Mouse (Mus musculus) midbrain, embryonic 14.5 days (tissue): ENCODE results near the gene Plcb4. TPM values are rescaled to one million over a fixed set of nuclear protein-coding genes. Genes with fewer than 3 reads are reported as not detected.
A peak's percentile ranks its signal among the peaks of the same experiment; 100 is the strongest.

Experiments
- ATAC-seq: fragments of 200-750 bp; cut with Nextera tagmentation; 2 replicates; pipeline ENCODE4 v1.8.0; 2017; ENCODE audit warnings: moderate number of reproducible peaks, moderate library complexity; ENCODE audit not compliant: low FRiP score, low TSS enrichment
- DNase-seq: peaks from one replicate; pipeline ENCODE4 v3.0.0-alpha.2; 2015
- H3K27ac ChIP-seq: fragments of 300-500 bp; sonication (generic); replicated peaks from 2 replicates; pipeline ENCODE4 v1.5.1; 2014; ENCODE audit warnings: mild to moderate bottlenecking, low read depth, low read length, moderate library complexity
- H3K27me3 ChIP-seq: fragments of 300-500 bp; sonication (generic); 2 replicates; pipeline ENCODE4 v1.6.1; 2014; ENCODE audit warnings: low read length, control low read depth, mixed read lengths; ENCODE audit not compliant: control insufficient read depth, insufficient read depth
- H3K36me3 ChIP-seq: fragments of 300-500 bp; sonication (generic); 2 replicates; pipeline ENCODE4 v1.6.1; 2014; ENCODE audit warnings: low read length, control low read depth; ENCODE audit not compliant: control insufficient read depth, insufficient read depth
- H3K4me1 ChIP-seq: fragments of 300-500 bp; sonication (generic); 2 replicates; pipeline ENCODE4 v1.6.1; 2014; ENCODE audit warnings: mild to moderate bottlenecking, antibody characterized with exemption, low read length, control low read depth; ENCODE audit not compliant: control insufficient read depth, insufficient read depth
- H3K4me2 ChIP-seq: fragments of 300-500 bp; sonication (generic); 2 replicates; pipeline ENCODE4 v1.6.1; 2014; ENCODE audit warnings: mild to moderate bottlenecking, low read length, moderate library complexity
- H3K4me3 ChIP-seq: fragments of 300-500 bp; sonication (generic); replicated peaks from 2 replicates; pipeline ENCODE4 v1.5.1; 2014; ENCODE audit warnings: low read depth, low read length
- H3K9ac ChIP-seq: fragments of 300-500 bp; sonication (generic); replicated peaks from 2 replicates; pipeline ENCODE4 v1.6.1; 2014; ENCODE audit warnings: mild to moderate bottlenecking, low read length, moderate library complexity
- H3K9me3 ChIP-seq: fragments of 300-500 bp; sonication (generic); 2 replicates; pipeline ENCODE4 v1.6.1; 2016; ENCODE audit warnings: low read length, control low read depth, mixed read lengths; ENCODE audit not compliant: control insufficient read depth
- WGBS: fragments of 180-500 bp; shearing (Covaris S2); extraction: QIAGEN DNeasy Blood & Tissue Kit; methylation state at CpG from one replicate; pipeline ENCODE4 v1.1.7; 2014; 5-methylcytosine and 5-hydroxymethylcytosine counted together
- polyA plus RNA-seq: library from polyadenylated mRNA; unstranded; fragments of >200 nt; fragmentation: Nextera tagmentation; extraction: Ambion mirVana; gene quantifications from 2 replicates; pipeline ENCODE4 v1.2.1, GENCODE M21; 2014

The Plcb4 gene
- polyA plus RNA-seq, 1 experiment from 2014 or later = 52.4 TPM

- Histone ChIP-seq H3K4me3 (no peak overlapping the region), H3K9me3 (no peaks in the 10 kb centered on the region), H3K9ac (no peak overlapping the region), H3K36me3 (no peaks in the 10 kb centered on the region), H3K27me3 (no peaks in the 10 kb centered on the region), H3K4me1 (no peaks in the 10 kb centered on the region; the same call in 1 of the 2 replicates), H3K27ac (no peak overlapping the region), H3K4me2 (no peak overlapping the region)
- DNase-seq (no peak), ATAC-seq (no peak)
- 85% methylated on average over 5 of the region's 5 CpGs for WGBS
These were observed 259.3 kb downstream of the Plcb4 start for GRCm38 (mm10) chr2:135918116-135918515.

GRCm38 (mm10) chr2:135919641-135920040, 260.8 kb downstream of the Plcb4 start:
- ATAC-seq = no peak

GRCm38 (mm10) chr2:135926660-135927343, 268.0 kb downstream of the Plcb4 start:
- no peak; the same call in 1 of the 2 replicates for ATAC-seq
- 85% methylated on average over 8 of the region's 8 CpGs for WGBS
- no peaks in the 10 kb centered on the region for H3K9me3 ChIP-seq

More at GRCm38 (mm10) chr2:135919641-135920040, 260.8 kb downstream of the Plcb4 start:
- Histone ChIP-seq H3K4me1 (no peaks in the 10 kb centered on the region; the same call in 1 of the 2 replicates), H3K4me2 (no peak overlapping the region), H3K9ac (no peak overlapping the region), H3K9me3 (no peaks in the 10 kb centered on the region), H3K27me3 (no peaks in the 10 kb centered on the region), H3K4me3 (no peak overlapping the region), H3K27ac (no peak overlapping the region), H3K36me3 (no peaks in the 10 kb centered on the region)
- DNase-seq = no peak
- WGBS = 75% methylated on average over 6 of the region's 6 CpGs

GRCm38 (mm10) chr2:135929021-135929720, 270.4 kb downstream of the Plcb4 start:
- peaks cover 5% of the 10 kb centered on the region for H3K36me3 ChIP-seq
- no peak for DNase-seq
- H3K27me3 ChIP-seq = no peaks in the 10 kb centered on the region
- H3K9me3 ChIP-seq = no peaks in the 10 kb centered on the region
- ATAC-seq = no peak
- H3K4me3 ChIP-seq = no peak overlapping the region
- WGBS = 78% methylated on average over 9 of the region's 9 CpGs
- H3K4me2 ChIP-seq = no peak overlapping the region
- H3K27ac ChIP-seq = no peak overlapping the region
- H3K4me1 ChIP-seq = no peaks in the 10 kb centered on the region
- no peak overlapping the region for H3K9ac ChIP-seq

More at GRCm38 (mm10) chr2:135926660-135927343, 268.0 kb downstream of the Plcb4 start:
- Histone ChIP-seq H3K9ac (no peak overlapping the region), H3K4me1 (no peaks in the 10 kb centered on the region), H3K36me3 (no peaks in the 10 kb centered on the region), H3K4me3 (no peak overlapping the region), H3K4me2 (no peak overlapping the region), H3K27ac (no peak overlapping the region), H3K27me3 (no peaks in the 10 kb centered on the region)
- peak; percentile 85 for DNase-seq

- H3K4me1 ChIP-seq = no peaks in the 10 kb centered on the region
- no peaks in the 10 kb centered on the region for H3K27me3 ChIP-seq
- H3K9me3 ChIP-seq = no peaks in the 10 kb centered on the region
- ATAC-seq (no peak), DNase-seq (no peak)
- H3K9ac ChIP-seq = no peak overlapping the region
- peaks cover 5% of the 10 kb centered on the region for H3K36me3 ChIP-seq
- 87% methylated on average over 4 of the region's 4 CpGs for WGBS
- no peak overlapping the region for H3K4me3 ChIP-seq
- H3K27ac ChIP-seq = no peak overlapping the region
- H3K4me2 ChIP-seq = no peak overlapping the region
These were observed 271.9 kb downstream of the Plcb4 start for GRCm38 (mm10) chr2:135930696-135931095.

- ATAC-seq = no peak
- no peak for DNase-seq
- Histone ChIP-seq H3K4me2 (no peak overlapping the region), H3K27me3 (no peaks in the 10 kb centered on the region), H3K9me3 (no peaks in the 10 kb centered on the region), H3K9ac (no peak overlapping the region), H3K36me3 (peaks cover 5% of the 10 kb centered on the region), H3K4me3 (no peak overlapping the region), H3K27ac (no peak overlapping the region), H3K4me1 (no peaks in the 10 kb centered on the region)
- 91% methylated on average over 4 of the region's 4 CpGs for WGBS
These were observed 273.8 kb downstream of the Plcb4 start for GRCm38 (mm10) chr2:135932569-135932968.

- no peaks in the 10 kb centered on the region for H3K9me3 ChIP-seq
- DNase-seq (no peak), ATAC-seq (no peak)
- H3K27me3 ChIP-seq = no peaks in the 10 kb centered on the region
- H3K4me1 ChIP-seq = no peaks in the 10 kb centered on the region
- peaks cover 5% of the 10 kb centered on the region for H3K36me3 ChIP-seq
- H3K9ac ChIP-seq = no peak overlapping the region
- no peak overlapping the region for H3K27ac ChIP-seq
- WGBS = 85% methylated on average over 6 of the region's 6 CpGs
- H3K4me3 ChIP-seq = no peak overlapping the region
- no peak overlapping the region for H3K4me2 ChIP-seq
These were observed 277.6 kb downstream of the Plcb4 start for GRCm38 (mm10) chr2:135936376-135936775.

GRCm38 (mm10) chr2:135937646-135938045, 278.8 kb downstream of the Plcb4 start:
- Histone ChIP-seq H3K9me3 (no peaks in the 10 kb centered on the region), H3K36me3 (no peaks in the 10 kb centered on the region), H3K4me2 (no peak overlapping the region), H3K27me3 (no peaks in the 10 kb centered on the region), H3K4me3 (no peak overlapping the region), H3K9ac (no peak overlapping the region), H3K27ac (no peak overlapping the region), H3K4me1 (no peaks in the 10 kb centered on the region)
- ATAC-seq = no peak
- no peak for DNase-seq
- 94% methylated on average over 6 of the region's 6 CpGs for WGBS

- ATAC-seq (no peak), DNase-seq (no peak)
These were observed 281.1 kb downstream of the Plcb4 start for GRCm38 (mm10) chr2:135939933-135940332.

More at GRCm38 (mm10) chr2:135939933-135940332, 281.1 kb downstream of the Plcb4 start:
- 86% methylated on average over 9 of the region's 9 CpGs for WGBS
- Histone ChIP-seq H3K4me2 (no peak overlapping the region), H3K4me1 (no peaks in the 10 kb centered on the region), H3K4me3 (no peak overlapping the region), H3K27me3 (no peaks in the 10 kb centered on the region), H3K27ac (no peak overlapping the region), H3K9me3 (no peaks in the 10 kb centered on the region), H3K36me3 (no peaks in the 10 kb centered on the region), H3K9ac (no peak overlapping the region)
